Mouse (Mus musculus) c-Kit-negative CD71-positive TER-119-positive erythroid progenitor cells, embryonic 14.5 days (primary cell): ENCODE measurements around the gene Spic.
"Not testable (repeated sequence)": the region's sequence is repeated elsewhere in the genome, so short reads cannot be mapped to it uniquely, and the experiment has no call there.

Experiments
- DNase-seq: peaks from one replicate; pipeline ENCODE4 v3.0.0-alpha.2; 2013; ENCODE audit warnings: low read depth, low spot score

The Spic gene

DNA sequence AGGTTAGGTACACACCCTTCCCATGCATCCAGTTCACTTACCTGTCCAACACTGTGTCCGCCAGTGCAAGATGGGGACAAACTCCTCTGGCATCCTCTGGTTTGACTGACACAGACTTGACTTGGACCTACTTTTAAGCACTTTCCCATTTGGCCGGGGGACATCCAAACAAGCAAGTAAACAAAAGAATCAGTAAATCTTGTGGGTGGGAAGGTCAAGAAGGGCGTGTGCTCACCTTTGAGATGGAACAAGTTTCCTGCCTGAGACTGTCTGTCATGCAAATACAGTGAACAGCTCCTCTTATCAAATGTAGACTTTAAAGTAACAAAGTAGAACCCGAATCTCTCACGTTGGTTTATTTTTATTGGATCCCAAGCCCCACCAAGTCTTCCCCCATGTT, at the start of gene Spic:
Gene Spic, minus strand, starts transcription at position 91 of the 400 bp plus-strand sequence.
- DNase-seq, result no peak

DNA sequence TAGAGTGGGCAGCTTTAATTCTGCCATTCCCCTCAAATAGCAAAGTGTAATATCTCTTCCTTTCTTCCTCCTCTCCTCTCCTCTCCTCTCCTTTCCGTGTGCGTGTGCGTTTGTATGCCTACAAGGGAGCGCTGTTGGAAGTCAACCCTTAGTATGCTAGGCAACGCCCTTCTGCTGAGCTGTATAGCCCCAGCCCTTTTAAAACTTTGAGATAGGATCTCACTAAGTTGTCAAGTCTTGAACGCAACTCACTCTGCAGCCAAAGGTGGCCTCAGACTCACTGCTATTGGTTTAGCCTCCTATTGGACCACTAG, 47.5 kb upstream of the Spic start:
- peak; percentile 13 for DNase-seq

GRCm38 (mm10) chr10:88731496-88732308, 46.9 kb upstream of the Spic start:
- DNase-seq, result peak; percentile 26

GRCm38 (mm10) chr10:88730571-88731495, 46.0 kb upstream of the Spic start, which contains the start of gene Arl1:
TSS of gene Arl1 (plus strand) at chr10:88730858.
- DNase-seq, result peak; percentile 67

- no peak for DNase-seq
These were observed 43.4 kb upstream of the Spic start for GRCm38 (mm10) chr10:88728166-88728565.

DNA sequence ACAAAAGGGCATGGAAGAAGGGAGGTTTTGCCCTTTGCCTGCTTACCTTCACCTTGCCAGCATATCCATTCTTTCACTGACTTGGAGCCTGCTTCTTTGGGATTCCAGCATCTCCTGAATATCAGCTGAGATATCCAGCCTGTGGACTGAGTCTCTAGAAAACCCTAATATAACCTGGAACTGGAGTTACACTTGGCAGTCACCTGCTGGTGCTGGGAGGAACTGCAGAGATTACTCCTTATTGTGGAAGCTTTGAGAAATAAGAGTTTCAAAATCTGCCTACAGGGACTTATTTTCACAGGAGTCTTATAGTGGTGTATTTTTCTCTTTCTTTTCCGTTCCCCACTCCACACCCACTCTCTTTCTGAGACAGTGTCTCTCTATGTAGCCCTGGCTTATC, 42.3 kb upstream of the Spic start:
- DNase-seq, result no peak

GRCm38 (mm10) chr10:88725343-88725742, 40.5 kb upstream of the Spic start:
- DNase-seq, result no peak

- DNase-seq, result no peak
These were observed 34.8 kb upstream of the Spic start for GRCm38 (mm10) chr10:88719618-88720017.

GRCm38 (mm10) chr10:88717756-88718025, 32.9 kb upstream of the Spic start:
- no peak for DNase-seq

DNA sequence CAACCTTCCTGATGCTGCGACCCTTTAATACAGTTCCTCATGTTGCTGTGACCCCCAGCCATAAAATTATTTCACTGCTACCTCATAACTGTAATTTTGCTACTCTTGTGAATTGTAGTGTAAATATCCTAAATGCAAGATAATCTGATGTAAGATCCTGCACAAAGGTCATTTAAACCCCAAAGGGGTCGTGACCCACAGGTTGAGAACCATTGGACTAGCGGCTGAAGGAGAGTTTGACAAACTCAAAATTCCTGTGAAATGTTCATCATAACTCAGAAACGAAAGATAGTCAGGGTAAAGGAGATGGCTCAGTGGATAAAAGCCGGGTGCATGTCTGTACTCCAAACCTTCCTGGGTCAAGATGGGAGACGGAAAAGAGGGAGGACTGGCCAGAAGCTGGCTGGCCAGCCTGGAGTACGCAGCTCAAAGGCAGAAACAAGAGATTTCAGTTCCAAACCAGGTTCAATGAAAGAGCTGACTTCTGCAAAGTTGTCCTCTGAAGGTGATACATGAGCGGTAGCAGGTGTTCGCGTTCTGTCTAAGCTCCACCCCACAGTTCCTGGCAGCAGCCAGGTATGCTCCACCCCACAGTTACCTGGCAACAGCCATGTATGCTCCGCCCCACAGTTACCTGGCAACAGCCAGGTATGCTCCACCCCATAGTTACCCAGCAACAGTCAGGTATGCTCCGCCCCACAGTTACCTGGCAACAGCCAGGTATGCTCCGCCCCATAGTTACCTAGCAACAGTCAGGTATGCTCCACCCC, 32.4 kb upstream of the Spic start:
- DNase-seq, result no peak

- DNase-seq, result no peak
These were observed 30.8 kb upstream of the Spic start for GRCm38 (mm10) chr10:88715621-88716020.

DNA sequence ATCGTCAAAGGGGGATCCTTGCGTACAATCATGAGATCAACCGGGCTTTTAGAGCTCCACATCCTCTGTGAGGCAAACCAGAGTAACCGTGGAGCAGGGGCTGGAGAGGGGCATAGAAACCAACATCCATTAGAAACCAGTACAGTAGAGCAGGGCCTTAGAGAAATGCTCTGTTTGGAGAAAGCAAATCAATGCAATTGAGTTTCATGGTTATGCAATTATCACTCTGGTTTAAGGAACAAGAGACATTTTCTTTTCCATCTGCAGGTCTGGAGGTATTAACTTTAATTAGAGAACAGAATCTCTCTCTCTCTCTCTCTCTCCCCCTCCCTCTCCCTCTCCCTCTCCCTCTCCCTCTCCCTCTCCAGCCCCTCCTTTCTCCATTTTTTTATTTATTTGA, 29.9 kb upstream of the Spic start:
- DNase-seq, result no peak

GRCm38 (mm10) chr10:88712359-88712758, 27.5 kb upstream of the Spic start:
- DNase-seq, result no peak

GRCm38 (mm10) chr10:88708671-88709523, 24.1 kb upstream of the Spic start:
- no peak for DNase-seq

DNA sequence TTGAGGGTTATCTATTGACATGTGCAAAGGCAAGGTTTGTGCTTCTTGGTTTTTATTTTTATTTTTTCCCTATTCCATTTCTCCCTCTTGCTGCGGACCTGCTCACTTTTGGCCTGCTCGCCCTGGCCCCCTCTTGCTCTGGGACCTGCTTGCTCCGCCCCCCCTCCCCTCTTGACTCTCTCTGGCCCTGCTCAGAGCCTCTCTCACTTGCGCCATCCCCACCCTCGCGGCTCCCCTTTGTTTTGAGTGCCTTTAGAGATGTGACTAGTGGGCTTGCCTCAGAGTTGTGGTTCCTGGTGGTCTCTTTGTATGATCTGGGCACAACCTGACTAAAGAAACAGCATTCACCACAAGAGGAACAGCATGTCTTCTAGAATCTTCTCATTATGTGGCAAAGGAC, 16.1 kb upstream of the Spic start:
- DNase-seq, result no peak

GRCm38 (mm10) chr10:88682904-88683563, 1.8 kb downstream of the Spic start:
- DNase-seq, result no peak

DNA sequence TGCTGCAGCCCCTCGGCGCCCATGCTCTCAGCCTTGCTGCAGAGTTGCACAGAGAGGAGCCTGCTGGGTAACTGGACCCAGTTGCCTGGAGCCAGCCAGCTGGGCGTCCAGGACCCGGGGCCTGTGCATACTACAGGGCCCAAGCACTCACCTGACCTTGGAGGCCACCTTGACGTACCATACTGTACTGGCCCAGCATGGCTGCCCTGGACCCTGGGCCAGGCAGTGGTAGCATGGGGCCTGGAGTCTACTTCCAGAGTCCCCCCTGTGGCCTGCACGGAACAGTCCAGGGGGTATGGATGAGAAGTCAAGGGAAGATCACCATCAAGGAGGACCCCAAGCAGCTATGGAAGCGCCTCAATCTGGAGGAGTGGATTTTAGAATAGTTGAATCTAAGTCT, 12.0 kb downstream of the Spic start:
- no peak for DNase-seq

GRCm38 (mm10) chr10:88672123-88672522, 12.7 kb downstream of the Spic start:
- DNase-seq, result no peak

- DNase-seq, result no peak
These were observed 15.1 kb downstream of the Spic start for GRCm38 (mm10) chr10:88669719-88670118.

- not testable (repeated sequence) for DNase-seq
These were observed 21.0 kb downstream of the Spic start for GRCm38 (mm10) chr10:88663856-88664255.

DNA sequence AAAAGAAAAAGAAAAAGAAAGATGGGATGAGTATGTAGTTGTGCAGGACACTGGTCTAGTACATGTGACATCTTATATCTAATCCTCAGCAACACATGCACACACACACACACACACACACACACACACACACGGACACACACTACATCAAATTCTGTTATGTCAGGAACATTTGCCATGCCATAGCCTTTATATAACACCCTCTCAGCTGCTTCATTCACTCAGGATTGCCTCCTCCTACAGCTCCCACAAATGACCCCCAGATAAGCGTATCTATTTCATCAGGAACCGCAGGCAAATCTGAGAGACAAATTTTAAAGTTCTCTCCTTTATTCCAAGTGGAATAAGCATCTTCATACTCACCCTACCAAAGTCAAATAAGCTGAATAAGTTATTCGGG, 25.9 kb downstream of the Spic start:
- no peak for DNase-seq
